Mouse (Mus musculus) C2C12 (cell line): Measurements from ENCODE around the gene Pkdrej.

ENCODE experiments used
- CEBPB ChIP-seq: IDR thresholded peaks from one replicate; pipeline ENCODE4 v1.6.1; 2011; ENCODE audit warnings: low read depth, mild to moderate bottlenecking, control low read depth, moderate library complexity
- CTCF ChIP-seq: IDR thresholded peaks from one replicate; pipeline ENCODE4 v1.5.1; 2011; ENCODE audit not compliant: control insufficient read depth, insufficient read depth, insufficient read length
- MAX ChIP-seq: IDR thresholded peaks from one replicate; pipeline ENCODE4 v1.6.1; 2011; ENCODE audit warnings: mild to moderate bottlenecking, control low read depth
- USF1 ChIP-seq: IDR thresholded peaks from one replicate; pipeline ENCODE4 v1.6.1; 2011; ENCODE audit warnings: low read depth, mild to moderate bottlenecking, control low read depth, moderate library complexity

DNA sequence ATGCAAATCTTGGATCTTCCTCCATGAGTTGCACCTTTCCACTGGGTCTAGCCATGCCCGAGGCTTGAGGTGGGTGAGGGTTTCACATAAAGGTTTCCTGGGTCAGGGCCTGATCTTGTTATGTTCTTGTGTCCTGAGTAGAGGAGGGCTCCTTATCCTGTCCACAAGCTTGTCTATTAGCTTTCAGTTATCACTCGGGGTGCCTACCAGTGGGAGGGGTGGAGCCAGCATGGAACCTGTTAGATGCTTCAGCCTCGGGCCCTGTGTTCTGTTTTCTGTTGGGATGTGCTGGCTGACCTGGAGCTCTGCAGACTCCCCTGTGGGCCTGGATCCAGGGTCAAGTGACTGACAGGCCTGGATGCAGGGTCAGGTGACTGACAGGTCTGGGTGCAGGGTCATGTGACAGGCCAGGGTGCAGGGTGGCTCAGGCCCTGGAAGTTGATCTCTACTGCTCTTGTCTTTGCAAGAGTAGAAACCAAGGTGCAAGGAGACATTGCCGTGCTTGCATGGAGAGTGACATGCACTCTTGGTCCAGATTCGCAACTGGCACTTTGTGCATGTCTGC, 20.3 kb upstream of the Pkdrej start:
- TF ChIP-seq CTCF (no peak), CEBPB (no peak), USF1 (no peak), MAX (no peak)
